Mouse (Mus musculus): Measurements from ENCODE around the gene Tead1.

The Tead1 gene

GRCm38 (mm10) chr7:112679171-112679512, at the start of gene Tead1:
Gene Tead1 (plus strand): TSS chr7:112679318.
- peak; percentile 90 for DNase-seq

- DNase-seq = no peak
These were observed 44.5 kb upstream of the Tead1 start for GRCm38 (mm10) chr7:112634505-112635213.

GRCm38 (mm10) chr7:112635936-112636335, 43.2 kb upstream of the Tead1 start:
- DNase-seq = no peak

DNA sequence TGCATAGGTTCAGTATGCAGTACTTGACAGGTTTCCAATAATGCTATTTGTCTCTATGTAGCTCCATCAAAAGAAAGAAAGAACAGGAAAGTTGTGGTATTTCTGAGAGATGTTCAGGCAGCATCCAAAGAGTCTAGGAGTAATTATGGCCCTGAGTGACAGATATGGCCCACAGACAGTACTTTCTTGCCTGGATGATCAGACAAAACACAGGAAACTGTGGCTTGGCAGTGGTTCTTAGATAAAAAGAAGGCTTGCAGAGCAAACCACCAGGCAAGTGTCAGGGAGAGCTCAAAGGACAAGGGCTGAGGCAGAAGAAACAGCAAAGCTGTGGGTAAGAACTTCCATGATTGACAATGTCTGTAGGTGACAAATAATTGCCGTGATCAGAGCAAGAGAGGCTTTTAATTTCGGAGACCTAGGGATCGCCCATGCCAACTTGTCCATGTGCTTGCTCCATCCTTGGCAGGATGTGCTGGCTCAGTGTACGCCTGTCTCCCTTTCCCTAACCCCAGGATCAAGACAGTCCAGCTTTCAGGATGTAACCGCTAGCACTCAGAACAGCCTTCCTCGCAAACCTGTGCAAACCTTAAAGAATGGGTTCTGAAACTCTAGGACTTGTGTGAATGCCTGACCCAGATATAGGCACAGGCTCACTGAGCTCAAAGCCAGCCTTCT, 35.1 kb upstream of the Tead1 start:
- peak; percentile 39 for DNase-seq

GRCm38 (mm10) chr7:112644701-112645100, 34.4 kb upstream of the Tead1 start:
- DNase-seq = no peak

- no peak for DNase-seq
These were observed 33.4 kb upstream of the Tead1 start for GRCm38 (mm10) chr7:112645724-112646123.

GRCm38 (mm10) chr7:112647417-112647816, 31.7 kb upstream of the Tead1 start:
- DNase-seq = no peak

- no peak for DNase-seq
These were observed 22.9 kb upstream of the Tead1 start for GRCm38 (mm10) chr7:112656141-112656662.

DNA sequence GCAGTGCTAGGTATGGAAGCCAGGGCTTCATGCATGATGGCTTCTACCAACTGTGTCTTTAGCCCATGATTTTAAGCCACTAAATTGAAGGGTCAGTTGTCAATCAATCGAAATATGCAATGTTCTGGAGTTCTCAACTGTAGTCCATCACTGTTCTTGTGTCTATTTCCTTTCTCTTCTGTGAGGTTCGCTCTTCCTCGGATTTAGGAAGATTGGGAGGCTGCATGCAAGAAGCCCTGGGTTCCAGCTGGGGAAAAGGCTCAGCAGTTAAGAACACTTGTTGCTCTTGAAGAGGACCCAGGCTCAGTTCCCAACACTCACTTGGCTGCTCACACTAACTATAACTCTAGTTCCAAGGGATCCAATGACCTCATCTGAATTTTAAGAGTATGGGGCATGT, 20.2 kb upstream of the Tead1 start:
- DNase-seq = no peak

- no peak for DNase-seq
These were observed 19.3 kb upstream of the Tead1 start for GRCm38 (mm10) chr7:112659816-112660215.

- no peak for DNase-seq
These were observed 18.8 kb upstream of the Tead1 start for GRCm38 (mm10) chr7:112660325-112660724.

- DNase-seq = no peak
These were observed 16.5 kb upstream of the Tead1 start for GRCm38 (mm10) chr7:112662398-112663313.

DNA sequence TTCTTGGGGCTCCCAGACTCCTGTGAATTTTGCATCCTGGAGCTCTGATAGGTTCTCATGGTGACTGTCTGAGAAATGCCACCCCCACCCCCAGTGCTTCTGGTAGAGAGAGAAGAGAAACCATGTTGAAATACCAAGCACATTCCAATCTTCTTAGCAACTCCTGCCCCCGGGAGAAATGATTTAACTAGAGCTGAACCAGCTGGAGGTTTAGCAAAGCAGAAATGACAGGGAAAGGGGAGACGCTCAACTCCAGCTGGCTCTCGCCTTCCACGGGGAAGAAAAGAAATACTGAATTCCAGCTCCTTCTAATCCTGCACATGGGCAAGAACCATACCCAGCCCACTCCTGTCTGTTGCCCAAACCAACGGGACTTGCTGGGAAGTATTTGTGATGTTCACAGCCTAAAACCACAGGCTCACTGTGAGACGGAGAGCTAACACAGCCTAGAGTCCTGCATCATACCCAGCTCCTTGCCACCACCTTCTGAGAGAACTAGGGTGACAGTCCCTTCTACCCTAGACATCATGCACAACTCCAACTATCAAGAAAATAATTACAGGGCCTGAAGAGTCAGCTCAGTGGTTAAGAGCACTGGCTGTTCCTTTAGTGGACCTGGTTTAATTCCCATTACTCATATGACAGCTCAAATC, 15.7 kb upstream of the Tead1 start:
- DNase-seq = no peak

DNA sequence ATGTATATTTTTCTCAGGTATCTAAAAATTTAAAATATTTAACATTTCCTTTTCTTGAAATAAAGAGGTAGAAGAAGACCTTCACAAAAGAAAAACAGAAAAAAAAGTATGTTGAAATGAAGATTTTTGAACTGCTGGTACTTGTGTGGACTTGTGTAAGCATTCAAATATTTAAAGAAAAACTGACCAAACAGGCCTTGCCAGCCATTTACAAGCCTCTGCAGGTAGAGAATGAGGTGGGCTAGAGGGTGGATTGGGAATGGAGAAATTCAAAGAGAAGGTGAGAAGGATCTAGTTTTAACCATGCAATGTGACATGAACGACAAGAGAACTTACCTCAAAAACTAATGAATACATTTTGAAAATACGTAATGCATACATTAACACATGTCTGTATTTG, 9.1 kb upstream of the Tead1 start:
- no peak for DNase-seq

DNA sequence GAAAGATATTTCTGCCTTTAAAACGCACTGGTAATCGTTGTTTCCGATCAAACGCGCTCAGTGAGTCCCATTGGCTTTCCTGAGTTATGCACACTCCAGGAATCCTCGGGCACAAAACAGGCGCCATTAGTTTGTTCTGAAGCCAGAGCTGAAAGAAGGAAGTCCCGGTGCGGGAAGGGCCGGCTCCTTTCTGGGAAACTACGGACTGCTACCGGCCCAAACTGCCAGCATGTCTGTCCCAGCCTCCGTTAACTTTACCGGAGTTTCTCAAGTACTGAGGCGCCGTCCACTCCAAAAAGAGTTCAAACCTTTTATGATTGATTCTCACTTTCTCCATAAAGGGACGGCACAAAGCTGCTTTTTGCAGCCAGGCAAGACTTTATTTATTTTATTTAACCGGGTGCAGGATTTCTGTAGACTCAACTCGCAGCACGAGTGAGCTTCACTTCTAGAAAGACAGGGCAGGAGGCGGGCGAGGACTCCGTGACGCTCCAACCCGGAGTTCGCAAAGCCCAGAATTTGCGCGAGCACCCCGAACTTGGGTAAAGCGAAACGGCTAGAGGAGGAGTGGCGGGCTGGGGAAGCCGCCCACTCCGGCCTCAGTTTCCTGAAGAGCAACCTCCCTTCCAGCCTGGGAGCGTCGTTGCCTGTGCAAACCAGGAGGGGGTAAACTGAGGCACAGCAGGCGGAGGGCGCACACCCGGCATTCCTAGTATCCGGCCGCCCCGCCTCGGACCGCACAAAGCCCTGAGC, 524 bp upstream of the Tead1 start:
- DNase-seq = peak; percentile 23

GRCm38 (mm10) chr7:112679513-112680245, 561 bp downstream of the Tead1 start:
- DNase-seq = peak; percentile 65

- peak; percentile 24 for DNase-seq
These were observed 1.6 kb downstream of the Tead1 start for GRCm38 (mm10) chr7:112680498-112681251.

DNA sequence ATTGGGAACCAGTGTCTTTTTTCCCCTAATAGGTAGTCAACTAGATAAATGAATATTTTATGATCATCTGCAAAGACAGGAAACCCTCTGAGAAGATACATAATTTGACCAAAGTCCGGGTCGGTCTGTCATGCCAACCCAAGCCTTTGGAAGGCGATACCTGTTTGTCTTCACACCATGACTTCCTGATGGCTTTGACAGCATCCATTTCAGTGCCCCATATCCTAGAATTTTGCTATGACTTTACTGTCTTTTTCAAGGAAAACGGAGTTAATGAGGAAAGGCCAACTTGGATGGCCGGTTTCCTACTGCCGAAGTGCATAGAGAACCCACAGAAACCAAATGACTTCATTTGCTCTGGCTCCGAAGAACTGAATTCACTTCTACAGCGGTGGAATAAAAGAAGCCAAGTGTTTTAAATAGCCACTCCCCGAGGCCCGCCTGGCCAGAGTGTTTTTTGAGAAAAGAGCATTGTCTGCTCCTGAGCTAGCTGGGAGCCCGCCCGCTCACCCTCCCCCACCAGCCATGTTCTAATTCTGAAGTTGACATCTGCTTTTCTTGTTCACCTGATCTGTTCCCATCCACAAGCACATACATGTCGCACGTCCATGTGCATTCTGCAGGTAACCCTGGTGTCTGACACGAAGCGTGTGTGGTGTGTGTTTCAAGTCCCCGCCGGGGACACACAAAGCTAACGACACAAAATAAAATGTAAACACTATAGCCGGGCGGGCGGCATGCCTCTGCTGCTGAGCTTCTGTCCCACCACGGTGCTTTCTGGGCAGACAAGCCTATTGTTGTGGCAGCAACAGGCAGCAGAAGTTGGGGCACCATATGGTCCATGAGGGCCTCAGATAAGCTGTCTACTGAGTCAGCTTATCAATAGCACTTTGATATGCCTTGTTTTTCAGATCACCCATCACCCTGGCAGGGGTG, 5.8 kb downstream of the Tead1 start:
- no peak for DNase-seq

DNA sequence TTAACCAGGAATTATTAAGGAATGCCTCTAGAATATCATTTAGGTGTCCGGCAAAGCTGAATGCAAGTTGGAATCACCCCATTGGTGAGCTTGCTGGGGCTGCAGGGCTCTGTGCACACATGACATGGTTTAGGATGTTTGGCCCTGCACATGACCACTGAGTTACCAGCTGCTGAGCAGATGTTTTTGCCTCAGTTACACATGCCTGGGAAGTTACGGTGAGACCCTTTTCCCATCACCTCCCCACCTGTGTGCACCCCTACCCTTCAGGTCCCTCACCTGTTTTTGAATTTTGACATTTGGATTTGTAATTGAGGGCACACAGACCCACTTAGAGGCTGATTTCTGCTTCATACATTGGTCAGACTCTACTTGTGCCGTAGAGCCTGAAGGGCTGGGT, 6.9 kb downstream of the Tead1 start:
- no peak for DNase-seq

Measured in cerebellum, adult 9-10 months (tissue).